Mouse (Mus musculus): Measurements from ENCODE around the gene Glis1. TPM values are rescaled to one million over a fixed set of nuclear protein-coding genes. Genes with fewer than 3 reads are reported as not detected.

The Glis1 gene
- polyA plus RNA-seq, 1 experiment from 2014 or later = 5.5 TPM

GRCm38 (mm10) chr4:107479015-107479414 is 44.6 kb downstream of the Glis1 start:
- H3K9ac ChIP-seq (ENCODE audit: low read depth, low read length) = no peak overlapping the region
- H3K4me1 ChIP-seq (replicated peaks; ENCODE audit: insufficient read depth, low read length) = no peaks in the 10 kb centered on the region
- WGBS = 73% methylated on average over 5 of the region's 5 CpGs
- H3K27me3 ChIP-seq (ENCODE audit: insufficient read depth, low read length) = no peaks in the 10 kb centered on the region
- H3K27ac ChIP-seq = no peak overlapping the region
- no peak overlapping the region for H3K4me2 ChIP-seq (ENCODE audit: low read length)
- ATAC-seq (replicated peaks; ENCODE audit: low FRiP score, low read depth) (no peak), DNase-seq (ENCODE audit: low spot score) (no peak)
- no peak for TF ChIP-seq CTCF (IDR thresholded peaks at IDR 0.05; ENCODE audit: low read depth)
- H3K9me3 ChIP-seq (replicated peaks; ENCODE audit: low read length) = no peaks in the 10 kb centered on the region
- no peaks in the 10 kb centered on the region for H3K36me3 ChIP-seq (ENCODE audit: insufficient read depth, low read length)
- H3K4me3 ChIP-seq (replicated peaks; ENCODE audit: low read depth, low read length) = no peak overlapping the region

- H3K27me3 ChIP-seq (ENCODE audit: insufficient read depth, low read length) = no peaks in the 10 kb centered on the region
- no peaks in the 10 kb centered on the region for H3K4me1 ChIP-seq (replicated peaks; ENCODE audit: insufficient read depth, low read length)
- H3K27ac ChIP-seq = no peak overlapping the region
- ATAC-seq (replicated peaks; ENCODE audit: low FRiP score, low read depth) (no peak), DNase-seq (ENCODE audit: low spot score) (no peak)
- H3K36me3 ChIP-seq (ENCODE audit: insufficient read depth, low read length) = no peaks in the 10 kb centered on the region
- WGBS = 75% methylated on average over 2 of the region's 2 CpGs
- H3K9me3 ChIP-seq (replicated peaks; ENCODE audit: low read length) = no peaks in the 10 kb centered on the region
- H3K9ac ChIP-seq (ENCODE audit: low read depth, low read length) = no peak overlapping the region
- no peak overlapping the region for H3K4me2 ChIP-seq (ENCODE audit: low read length)
- TF ChIP-seq CTCF (IDR thresholded peaks at IDR 0.05; ENCODE audit: low read depth) = no peak
- H3K4me3 ChIP-seq (replicated peaks; ENCODE audit: low read depth, low read length) = no peak overlapping the region
Measured at GRCm38 (mm10) chr4:107482541-107482940, 48.1 kb downstream of the Glis1 start.

- WGBS = 88% methylated on average over 20 of the region's 20 CpGs
- DNase-seq (ENCODE audit: low spot score) = no peak
Measured at GRCm38 (mm10) chr4:107483556-107484220, 49.3 kb downstream of the Glis1 start.

GRCm38 (mm10) chr4:107484221-107484575 is 49.8 kb downstream of the Glis1 start:
- no peaks in the 10 kb centered on the region for H3K4me1 ChIP-seq (replicated peaks; ENCODE audit: insufficient read depth, low read length)
- no peak overlapping the region for H3K4me3 ChIP-seq (replicated peaks; ENCODE audit: low read depth, low read length)
- DNase-seq (ENCODE audit: low spot score) (no peak), ATAC-seq (replicated peaks; ENCODE audit: low FRiP score, low read depth) (no peak)
- no peaks in the 10 kb centered on the region for H3K27me3 ChIP-seq (ENCODE audit: insufficient read depth, low read length)
- H3K9me3 ChIP-seq (replicated peaks; ENCODE audit: low read length) = no peaks in the 10 kb centered on the region
- H3K36me3 ChIP-seq (ENCODE audit: insufficient read depth, low read length) = no peaks in the 10 kb centered on the region
- no peak for TF ChIP-seq CTCF (IDR thresholded peaks at IDR 0.05; ENCODE audit: low read depth)
- no peak overlapping the region for H3K9ac ChIP-seq (ENCODE audit: low read depth, low read length)
- no peak overlapping the region for H3K27ac ChIP-seq
- no peak overlapping the region for H3K4me2 ChIP-seq (ENCODE audit: low read length)
- 88% methylated on average over 4 of the region's 4 CpGs for WGBS

More at GRCm38 (mm10) chr4:107483556-107484220, 49.3 kb downstream of the Glis1 start:
- no peak for ATAC-seq (replicated peaks; ENCODE audit: low FRiP score, low read depth)
- Histone ChIP-seq H3K4me2 (ENCODE audit: low read length) (no peak overlapping the region), H3K9me3 (replicated peaks; ENCODE audit: low read length) (no peaks in the 10 kb centered on the region), H3K9ac (ENCODE audit: low read depth, low read length) (no peak overlapping the region), H3K27me3 (ENCODE audit: insufficient read depth, low read length) (no peaks in the 10 kb centered on the region), H3K36me3 (ENCODE audit: insufficient read depth, low read length) (no peaks in the 10 kb centered on the region), H3K4me1 (replicated peaks; ENCODE audit: insufficient read depth, low read length) (no peaks in the 10 kb centered on the region), H3K4me3 (replicated peaks; ENCODE audit: low read depth, low read length) (no peak overlapping the region), H3K27ac (no peak overlapping the region)
- TF ChIP-seq CTCF (IDR thresholded peaks at IDR 0.05; ENCODE audit: low read depth) = no peak

GRCm38 (mm10) chr4:107485903-107486302 is 51.5 kb downstream of the Glis1 start:
- TF ChIP-seq CTCF (IDR thresholded peaks at IDR 0.05; ENCODE audit: low read depth) = peak; percentile 63
- Histone ChIP-seq H3K4me1 (replicated peaks; ENCODE audit: insufficient read depth, low read length) (no peaks in the 10 kb centered on the region), H3K27ac (no peak overlapping the region), H3K27me3 (ENCODE audit: insufficient read depth, low read length) (no peaks in the 10 kb centered on the region), H3K4me3 (replicated peaks; ENCODE audit: low read depth, low read length) (no peak overlapping the region), H3K36me3 (ENCODE audit: insufficient read depth, low read length) (no peaks in the 10 kb centered on the region), H3K9me3 (replicated peaks; ENCODE audit: low read length) (no peaks in the 10 kb centered on the region), H3K9ac (ENCODE audit: low read depth, low read length) (no peak overlapping the region), H3K4me2 (ENCODE audit: low read length) (no peak overlapping the region)
- 67% methylated on average over 5 of the region's 5 CpGs for WGBS
- peak; percentile 40 for DNase-seq (ENCODE audit: low spot score)
- ATAC-seq (replicated peaks; ENCODE audit: low FRiP score, low read depth) = no peak

- no peak overlapping the region for H3K4me2 ChIP-seq (ENCODE audit: low read length)
- no peaks in the 10 kb centered on the region for H3K27me3 ChIP-seq (ENCODE audit: insufficient read depth, low read length)
- H3K9me3 ChIP-seq (replicated peaks; ENCODE audit: low read length) = no peaks in the 10 kb centered on the region
- no peak for TF ChIP-seq CTCF (IDR thresholded peaks at IDR 0.05; ENCODE audit: low read depth)
- no peak overlapping the region for H3K27ac ChIP-seq
- WGBS = 79% methylated on average over 20 of the region's 20 CpGs
- no peaks in the 10 kb centered on the region for H3K4me1 ChIP-seq (replicated peaks; ENCODE audit: insufficient read depth, low read length)
- no peak for ATAC-seq (replicated peaks; ENCODE audit: low FRiP score, low read depth)
- H3K36me3 ChIP-seq (ENCODE audit: insufficient read depth, low read length) = no peaks in the 10 kb centered on the region
- DNase-seq (ENCODE audit: low spot score) = no peak
- no peak overlapping the region for H3K9ac ChIP-seq (ENCODE audit: low read depth, low read length)
- no peak overlapping the region for H3K4me3 ChIP-seq (replicated peaks; ENCODE audit: low read depth, low read length)
Measured at GRCm38 (mm10) chr4:107489121-107489840, 54.9 kb downstream of the Glis1 start.
